Mouse (Mus musculus): ENCODE measurements around the gene Cyp2d10. TPM values are rescaled to one million over a fixed set of nuclear protein-coding genes. Genes with fewer than 3 reads are reported as not detected.
"Not testable (repeated sequence)": the region's sequence is repeated elsewhere in the genome, so short reads cannot be mapped to it uniquely, and the experiment has no call there.

Gene Cyp2d10
- 0.10 TPM in 1 of 2 replicates, not detected in the other for polyA plus RNA-seq (2012)

GRCm38 (mm10) chr15:82406981-82407380, at the start of gene Cyp2d10:
Gene Cyp2d10, minus strand, starts transcription at chr15:82407195.
- no peaks in the 10 kb centered on the region for H3K27me3 ChIP-seq (ENCODE audit: control insufficient read depth)
- H3K4me1 ChIP-seq (ENCODE audit: control insufficient read depth): no peaks in the 10 kb centered on the region
- H3K9me3 ChIP-seq (ENCODE audit: control insufficient read depth, low read length): no peaks in the 10 kb centered on the region
- TF ChIP-seq GATA1 (IDR thresholded peaks at IDR 0.05; ENCODE audit: low read length): no peak
- no peak for TF ChIP-seq TAL1 (IDR thresholded peaks at IDR 0.05; ENCODE audit: low read length)
- H3K4me3 ChIP-seq (replicated peaks): no peak within 1 kb of the TSS
- no peaks in the 10 kb centered on the region; the same call in 1 of the 2 replicates for H3K36me3 ChIP-seq (ENCODE audit: control insufficient read depth)

- H3K36me3 ChIP-seq (ENCODE audit: control insufficient read depth); H3K9me3 ChIP-seq (ENCODE audit: control insufficient read depth, low read length); H3K27me3 ChIP-seq (ENCODE audit: control insufficient read depth): not testable (repeated sequence)
These were observed 49.2 kb upstream of the Cyp2d10 start for GRCm38 (mm10) chr15:82456086-82456790.

GRCm38 (mm10) chr15:82453501-82453900, 46.5 kb upstream of the Cyp2d10 start:
- not testable (repeated sequence) for H3K9me3 ChIP-seq (ENCODE audit: control insufficient read depth, low read length); H3K27me3 ChIP-seq (ENCODE audit: control insufficient read depth); H3K4me1 ChIP-seq (ENCODE audit: control insufficient read depth); H3K36me3 ChIP-seq (ENCODE audit: control insufficient read depth); H3K4me3 ChIP-seq (replicated peaks)

More at GRCm38 (mm10) chr15:82456086-82456790, 49.2 kb upstream of the Cyp2d10 start:
- not testable (repeated sequence) for H3K4me1 ChIP-seq (ENCODE audit: control insufficient read depth); H3K4me3 ChIP-seq (replicated peaks)

GRCm38 (mm10) chr15:82452133-82452532, 45.1 kb upstream of the Cyp2d10 start:
- not testable (repeated sequence) for H3K4me1 ChIP-seq (ENCODE audit: control insufficient read depth); H3K4me3 ChIP-seq (replicated peaks); H3K9me3 ChIP-seq (ENCODE audit: control insufficient read depth, low read length); H3K36me3 ChIP-seq (ENCODE audit: control insufficient read depth); H3K27me3 ChIP-seq (ENCODE audit: control insufficient read depth)

- not testable (repeated sequence) for H3K36me3 ChIP-seq (ENCODE audit: control insufficient read depth); H3K4me3 ChIP-seq (replicated peaks)
These were observed 43.0 kb upstream of the Cyp2d10 start for GRCm38 (mm10) chr15:82450045-82450444.

GRCm38 (mm10) chr15:82445196-82445595, 38.2 kb upstream of the Cyp2d10 start:
- Histone ChIP-seq H3K36me3 (ENCODE audit: control insufficient read depth) (no peaks in the 10 kb centered on the region), H3K4me3 (replicated peaks) (no peak overlapping the region), H3K9me3 (ENCODE audit: control insufficient read depth, low read length) (no peaks in the 10 kb centered on the region), H3K27me3 (ENCODE audit: control insufficient read depth) (no peaks in the 10 kb centered on the region), H3K4me1 (ENCODE audit: control insufficient read depth) (no peaks in the 10 kb centered on the region)
- no peak for TF ChIP-seq GATA1 (IDR thresholded peaks at IDR 0.05; ENCODE audit: low read length)
- no peak for TF ChIP-seq TAL1 (IDR thresholded peaks at IDR 0.05; ENCODE audit: low read length)

More at GRCm38 (mm10) chr15:82450045-82450444, 43.0 kb upstream of the Cyp2d10 start:
- H3K9me3 ChIP-seq (ENCODE audit: control insufficient read depth, low read length); H3K27me3 ChIP-seq (ENCODE audit: control insufficient read depth); H3K4me1 ChIP-seq (ENCODE audit: control insufficient read depth): not testable (repeated sequence)

- H3K4me1 ChIP-seq (ENCODE audit: control insufficient read depth): no peaks in the 10 kb centered on the region
- TF ChIP-seq GATA1 (IDR thresholded peaks at IDR 0.05; ENCODE audit: low read length): no peak
- H3K4me3 ChIP-seq (replicated peaks): no peak overlapping the region
- no peaks in the 10 kb centered on the region for H3K27me3 ChIP-seq (ENCODE audit: control insufficient read depth)
- H3K9me3 ChIP-seq (ENCODE audit: control insufficient read depth, low read length): no peaks in the 10 kb centered on the region
- H3K36me3 ChIP-seq (ENCODE audit: control insufficient read depth): no peaks in the 10 kb centered on the region
These were observed 36.7 kb upstream of the Cyp2d10 start for GRCm38 (mm10) chr15:82443658-82444057.

- H3K27me3 ChIP-seq (ENCODE audit: control insufficient read depth): no peaks in the 10 kb centered on the region
- H3K36me3 ChIP-seq (ENCODE audit: control insufficient read depth): no peaks in the 10 kb centered on the region
- H3K4me1 ChIP-seq (ENCODE audit: control insufficient read depth): no peaks in the 10 kb centered on the region
- H3K9me3 ChIP-seq (ENCODE audit: control insufficient read depth, low read length): peaks cover 7% of the 10 kb centered on the region
- TF ChIP-seq TAL1 (IDR thresholded peaks at IDR 0.05; ENCODE audit: low read length): no peak
- no peak for TF ChIP-seq GATA1 (IDR thresholded peaks at IDR 0.05; ENCODE audit: low read length)
- H3K4me3 ChIP-seq (replicated peaks): no peak overlapping the region
These were observed 31.1 kb upstream of the Cyp2d10 start for GRCm38 (mm10) chr15:82437975-82438617.

GRCm38 (mm10) chr15:82435606-82436005, 28.6 kb upstream of the Cyp2d10 start:
- no peak for TF ChIP-seq GATA1 (IDR thresholded peaks at IDR 0.05; ENCODE audit: low read length)
- TF ChIP-seq TAL1 (IDR thresholded peaks at IDR 0.05; ENCODE audit: low read length): no peak
- H3K4me3 ChIP-seq (replicated peaks): no peak overlapping the region

GRCm38 (mm10) chr15:82435011-82435410, 28.0 kb upstream of the Cyp2d10 start:
- H3K4me1 ChIP-seq (ENCODE audit: control insufficient read depth): no peaks in the 10 kb centered on the region
- TF ChIP-seq TAL1 (IDR thresholded peaks at IDR 0.05; ENCODE audit: low read length): no peak
- no peak for TF ChIP-seq GATA1 (IDR thresholded peaks at IDR 0.05; ENCODE audit: low read length)
- no peaks in the 10 kb centered on the region for H3K27me3 ChIP-seq (ENCODE audit: control insufficient read depth)
- H3K36me3 ChIP-seq (ENCODE audit: control insufficient read depth): no peaks in the 10 kb centered on the region
- H3K9me3 ChIP-seq (ENCODE audit: control insufficient read depth, low read length): peaks cover 7% of the 10 kb centered on the region
- H3K4me3 ChIP-seq (replicated peaks): no peak overlapping the region

More at GRCm38 (mm10) chr15:82435606-82436005, 28.6 kb upstream of the Cyp2d10 start:
- Histone ChIP-seq H3K9me3 (ENCODE audit: control insufficient read depth, low read length) (peaks cover 7% of the 10 kb centered on the region), H3K4me1 (ENCODE audit: control insufficient read depth) (no peaks in the 10 kb centered on the region), H3K27me3 (ENCODE audit: control insufficient read depth) (no peaks in the 10 kb centered on the region), H3K36me3 (ENCODE audit: control insufficient read depth) (no peaks in the 10 kb centered on the region)

Data from erythroblast, embryonic 14.5 days (primary cell).